Comparison of ENCODE assay signal across 13 mouse cellular contexts in genomic region chr14:120325673-120326072, GRCm38 (mm10). TPM values are rescaled to one million over a fixed set of nuclear protein-coding genes. Genes with fewer than 3 reads are reported as not detected.
DNase-seq lines count a peak whose midpoint lies in the region; ATAC-seq and TF ChIP-seq lines count a peak whose summit lies in the region.
"Had no signal": no experiment of that assay in that cellular context is flagged by ENCODE, and none has a peak within 500 bp of the region (broad histone marks: within the 10 kb centered on the region; RNA-seq: fewer than 3 reads in every experiment).

No protein-coding gene starts in this region.

- H3K9me3 ChIP-seq in lung, postnatal 0 days (ENCODE audit: low read length), result no peaks in the 10 kb centered on the region

- H3K4me3 ChIP-seq in lung, postnatal 0 days (ENCODE audit: low read depth, low read length), result no peak overlapping the region
- H3K4me3 ChIP-seq in heart, adult 2 months, result no peak overlapping the region

- no peaks in the 10 kb centered on the region for H3K27me3 ChIP-seq in lung, postnatal 0 days (replicated peaks; ENCODE audit: insufficient read depth, low read length)
- H3K27me3 ChIP-seq in heart, adult 2 months (ENCODE audit: control insufficient read depth, insufficient read depth, low read length), result no peaks in the 10 kb centered on the region

- WGBS in lung, postnatal 0 days, result 56% methylated on average over 5 of the region's 5 CpGs
- 39% methylated on average over 5 of the region's 5 CpGs for WGBS in heart, adult 2 months

- 0 out of 2 replicates have a peak, but pooled peaks cover 7% of the 10 kb centered on the region for H3K36me3 ChIP-seq in lung, postnatal 0 days (ENCODE audit: insufficient read depth, low read length)
- peaks cover 44% of the 10 kb centered on the region for H3K36me3 ChIP-seq in heart, adult 2 months (ENCODE audit: control insufficient read depth, insufficient read depth, low read length)

- no peak overlapping the region for H3K9ac ChIP-seq in lung, postnatal 0 days (replicated peaks; ENCODE audit: low read depth)
- H3K9ac ChIP-seq in heart, adult 2 months (ENCODE audit: low read depth, low read length), result no peak overlapping the region

- no peak for TF ChIP-seq POLR2A in heart, adult 2 months (IDR thresholded peaks at IDR 0.05; ENCODE audit: insufficient read depth, low read depth, low read length)

- H3K4me2 ChIP-seq in lung, postnatal 0 days (replicated peaks; ENCODE audit: low read depth, low read length), result no peak overlapping the region

- H3K27ac ChIP-seq in lung, postnatal 0 days (ENCODE audit: low read length), result no peak overlapping the region
- H3K27ac ChIP-seq in heart, adult 2 months, result no peak overlapping the region; the same call in 1 of the 2 replicates

- 0 out of 2 replicates have a peak, but pooled peaks have one; percentile 15 for TF ChIP-seq EP300 in lung, postnatal 0 days (IDR thresholded peaks at IDR 0.05)
- TF ChIP-seq EP300 in heart, adult 2 months (IDR thresholded peaks at IDR 0.05; ENCODE audit: insufficient read depth, low read depth, low read length), result no peak

- DNase-seq in lung, postnatal 0 days (ENCODE audit: low spot score), result no peak
- DNase-seq in lung, adult 18-20 months, result no peak
- peak; percentile 37 for DNase-seq in naive thymus-derived CD4-positive, alpha-beta T cell, adult 2 months (ENCODE audit: low read depth)
- DNase-seq in left cerebral cortex, postnatal 25 days (ENCODE audit: low spot score in 2 of 2), result no peak
- no peak for DNase-seq in heart, adult 2 months
- DNase-seq: adrenal gland, postnatal 25 days; cerebellum, adult 9-10 months; kidney, adult 8-10 months; layer of hippocampus, postnatal 36 days; lung, postnatal 14 days; right cerebral cortex, postnatal 4 days had no signal

- intact Hi-C loops in left cerebral cortex, postnatal 25 days (cut with DNase I), result no loop called here
- intact Hi-C loops in heart, adult 2 months (cut with DNase I), result no loop called here

- H3K79me2 ChIP-seq in heart, adult 2 months (replicated peaks; ENCODE audit: control insufficient read depth, insufficient read depth, low read length), result peaks cover 25% of the 10 kb centered on the region

- no peak for TF ChIP-seq CTCF in lung, postnatal 0 days (IDR thresholded peaks at IDR 0.05)
- TF ChIP-seq CTCF in heart, adult 2 months (IDR thresholded peaks at IDR 0.05), result no peak

- no peak; the same call in 1 of the 2 replicates for ATAC-seq in lung, postnatal 0 days
- ATAC-seq in CD4-positive, CD25-positive, alpha-beta regulatory T cell, adult 4 months, result peak; percentile 24
- ATAC-seq in common myeloid progenitor, adult 5-6 weeks (replicated peaks; ENCODE audit: low read depth, poor library complexity, severe bottlenecking), result peak; percentile 81

- H3K4me1 ChIP-seq in lung, postnatal 0 days (ENCODE audit: insufficient read depth, low read depth, low read length), result peaks cover 16% of the 10 kb centered on the region
- H3K4me1 ChIP-seq in heart, adult 2 months (ENCODE audit: control insufficient read depth, insufficient read depth, low read length), result peaks cover 35% of the 10 kb centered on the region

RNA-seq across cellular contexts. Expression of gene Mbnl2, which starts 50.2 kb away (rescaled TPM):
- 171 and 176 TPM in 2 replicates for polyA plus RNA-seq in lung, postnatal 0 days (2015; fragmentation: Nextera tagmentation; extraction: Ambion mirVana)
- 10 to 100 TPM; 50.7 to 52.1 TPM for polyA plus RNA-seq in CD4-positive, CD25-positive, alpha-beta regulatory T cell, adult 4 months (2017; shearing (Covaris generic))
- total RNA-seq in common myeloid progenitor, adult 5-6 weeks (2017), result 62.3 and 68.1 TPM in 2 replicates
- 100 to 1,000 TPM; 244 to 245 TPM for total RNA-seq in left cerebral cortex, postnatal 25 days (2021)
- total RNA-seq in heart, adult 2 months (2021), result 100 to 1,000 TPM; 221 to 258 TPM
- polyA plus RNA-seq in heart, adult 2 months (2012; rRNA removed), result 91.1 and 133 TPM in 2 replicates
